Mouse (Mus musculus): Measurements from ENCODE around the gene Cited2.

GRCm38 (mm10) chr10:17719009-17719570, 3.9 kb upstream of the Cited2 start:
- TF ChIP-seq CTCF (IDR thresholded peaks at IDR 0.05; ENCODE audit: insufficient read depth, low read length) (no peak), POLR2A (IDR thresholded peaks at IDR 0.05; ENCODE audit: borderline replicate concordance, extremely low read depth, low read depth, low read length) (no peak)

Data from lung, adult 2 months (tissue).